Mouse (Mus musculus): ENCODE results near the gene Lmtk2. TPM values are rescaled to one million over a fixed set of nuclear protein-coding genes. Genes with fewer than 3 reads are reported as not detected.

The Lmtk2 gene
- polyA plus RNA-seq, 1 experiment from 2014 or later, result 7.1 TPM

- no peak overlapping the region for H3K4me3 ChIP-seq
- 29% methylated on average over 11 of the region's 11 CpGs for WGBS
- no peak overlapping the region for H3K27ac ChIP-seq (replicated peaks)
- H3K9me3 ChIP-seq, result no peaks in the 10 kb centered on the region
- no peak overlapping the region for H3K9ac ChIP-seq
- no peaks in the 10 kb centered on the region for H3K27me3 ChIP-seq
- ATAC-seq (ENCODE audit: low read depth), result no peak
- H3K36me3 ChIP-seq, result no peaks in the 10 kb centered on the region
- peaks cover 27% of the 10 kb centered on the region for H3K4me1 ChIP-seq (replicated peaks)
- no peak overlapping the region for H3K4me2 ChIP-seq
Observed at GRCm38 (mm10) chr5:144226220-144226619, 126.0 kb downstream of the Lmtk2 start.

DNA sequence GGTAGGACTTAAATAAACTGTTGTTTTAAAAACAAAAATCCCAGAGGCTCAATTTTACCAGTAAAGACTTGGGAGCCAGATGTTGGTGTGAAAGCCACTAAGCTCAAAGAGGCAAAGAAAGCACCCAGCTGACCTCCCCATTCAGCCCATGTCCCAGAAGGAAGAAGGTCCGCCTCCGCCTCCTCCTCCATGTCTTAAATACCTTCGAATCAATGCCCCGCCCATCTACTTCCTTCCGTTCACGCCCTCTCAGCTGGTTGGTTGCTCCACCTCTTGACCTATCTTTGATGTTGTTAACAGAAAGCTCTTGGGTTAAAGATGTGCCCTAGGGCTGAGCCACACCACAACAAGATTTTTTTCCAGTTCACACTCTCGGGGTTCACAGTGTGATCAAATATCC lies 130.0 kb downstream of the Lmtk2 start:
- Histone ChIP-seq H3K4me1 (replicated peaks) (no peaks in the 10 kb centered on the region), H3K27me3 (no peaks in the 10 kb centered on the region), H3K27ac (replicated peaks) (no peak overlapping the region), H3K9me3 (no peaks in the 10 kb centered on the region), H3K9ac (no peak overlapping the region), H3K4me2 (no peak overlapping the region), H3K4me3 (no peak overlapping the region), H3K36me3 (no peaks in the 10 kb centered on the region)
- WGBS, result 90% methylated on average over 7 of the region's 7 CpGs
- ATAC-seq (ENCODE audit: low read depth), result no peak

GRCm38 (mm10) chr5:144231410-144231809 lies 131.2 kb downstream of the Lmtk2 start:
- Histone ChIP-seq H3K9me3 (no peaks in the 10 kb centered on the region), H3K9ac (no peak overlapping the region), H3K4me3 (no peak overlapping the region), H3K4me2 (no peak overlapping the region), H3K4me1 (replicated peaks) (no peaks in the 10 kb centered on the region), H3K27ac (replicated peaks) (no peak overlapping the region), H3K27me3 (no peaks in the 10 kb centered on the region), H3K36me3 (no peaks in the 10 kb centered on the region)
- 83% methylated on average over 1 of the region's 1 CpGs for WGBS
- no peak for ATAC-seq (ENCODE audit: low read depth)

DNA sequence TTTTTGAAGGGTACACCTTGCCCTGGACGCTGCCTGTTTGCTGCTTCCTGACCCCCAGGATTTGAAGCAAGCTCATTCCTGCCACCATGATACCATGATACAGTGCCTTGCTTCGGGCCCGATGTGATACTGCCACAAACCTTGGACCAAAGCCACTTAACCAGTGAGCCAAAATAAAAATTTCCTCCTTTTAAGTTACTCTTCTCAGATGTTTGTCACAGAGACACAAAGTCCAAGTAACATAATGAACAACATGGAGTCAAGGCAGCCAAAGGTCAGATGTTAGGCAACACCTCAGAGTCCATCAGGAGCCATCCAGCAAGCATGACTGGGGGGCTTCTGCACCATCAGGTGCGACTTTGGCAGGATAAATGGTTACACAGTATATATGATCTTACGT lies 132.3 kb downstream of the Lmtk2 start:
- no peak for ATAC-seq (ENCODE audit: low read depth)
- no peaks in the 10 kb centered on the region for H3K4me1 ChIP-seq (replicated peaks)
- no peaks in the 10 kb centered on the region for H3K27me3 ChIP-seq
- no peaks in the 10 kb centered on the region for H3K9me3 ChIP-seq
- H3K4me2 ChIP-seq, result no peak overlapping the region
- 84% methylated on average over 5 of the region's 5 CpGs for WGBS
- no peak overlapping the region for H3K4me3 ChIP-seq
- H3K36me3 ChIP-seq, result no peaks in the 10 kb centered on the region
- no peak overlapping the region for H3K27ac ChIP-seq (replicated peaks)
- H3K9ac ChIP-seq, result no peak overlapping the region

GRCm38 (mm10) chr5:144234222-144234621 lies 134.0 kb downstream of the Lmtk2 start:
- Histone ChIP-seq H3K36me3 (no peaks in the 10 kb centered on the region), H3K27me3 (no peaks in the 10 kb centered on the region), H3K4me2 (no peak overlapping the region), H3K27ac (replicated peaks) (no peak overlapping the region), H3K4me3 (no peak overlapping the region), H3K9ac (no peak overlapping the region), H3K9me3 (no peaks in the 10 kb centered on the region), H3K4me1 (replicated peaks) (no peaks in the 10 kb centered on the region)
- 81% methylated on average over 6 of the region's 6 CpGs for WGBS
- no peak for ATAC-seq (ENCODE audit: low read depth)

- H3K27ac ChIP-seq (replicated peaks), result no peak overlapping the region
- H3K36me3 ChIP-seq, result no peaks in the 10 kb centered on the region
- 82% methylated on average over 7 of the region's 7 CpGs for WGBS
- no peak overlapping the region for H3K9ac ChIP-seq
- H3K4me3 ChIP-seq, result no peak overlapping the region
- H3K9me3 ChIP-seq, result no peaks in the 10 kb centered on the region
- no peaks in the 10 kb centered on the region for H3K27me3 ChIP-seq
- H3K4me1 ChIP-seq (replicated peaks), result no peaks in the 10 kb centered on the region
- no peak overlapping the region for H3K4me2 ChIP-seq
- ATAC-seq (ENCODE audit: low read depth), result no peak
Observed at GRCm38 (mm10) chr5:144234714-144235113, 134.5 kb downstream of the Lmtk2 start.

Other genes with a start within 250 kb of the Lmtk2 start
- gene Ankrd61, start 202.8 kb upstream of the Lmtk2 start, polyA plus RNA-seq (2015; fragmentation: Nextera tagmentation; extraction: Ambion mirVana), result 0.13 and 0.22 TPM in 2 replicates
- 80.4 and 92.9 TPM in 2 replicates for gene Aimp2, start 190.6 kb upstream of the Lmtk2 start, polyA plus RNA-seq (2015; fragmentation: Nextera tagmentation; extraction: Ambion mirVana)
- 25.0 and 29.4 TPM in 2 replicates for gene Pms2, start 190.5 kb upstream of the Lmtk2 start, polyA plus RNA-seq (2015; fragmentation: Nextera tagmentation; extraction: Ambion mirVana)
- 2.5 TPM in 2 replicates for gene Gm42421, start 172.3 kb upstream of the Lmtk2 start, polyA plus RNA-seq (2015; fragmentation: Nextera tagmentation; extraction: Ambion mirVana)
- 2.9 and 3.4 TPM in 2 replicates for gene Rsph10b, start 167.4 kb upstream of the Lmtk2 start, polyA plus RNA-seq (2015; fragmentation: Nextera tagmentation; extraction: Ambion mirVana)
- 88.9 and 89.9 TPM in 2 replicates for gene Ccz1, start 85.6 kb upstream of the Lmtk2 start, polyA plus RNA-seq (2015; fragmentation: Nextera tagmentation; extraction: Ambion mirVana)
- gene Ocm, start 73.8 kb upstream of the Lmtk2 start, polyA plus RNA-seq (2015; fragmentation: Nextera tagmentation; extraction: Ambion mirVana), result not detected in 2 replicates
- gene Bhlha15, start 89.8 kb downstream of the Lmtk2 start, polyA plus RNA-seq (2015; fragmentation: Nextera tagmentation; extraction: Ambion mirVana), result 0.19 and 0.21 TPM in 2 replicates
- gene Tecpr1, start 123.2 kb downstream of the Lmtk2 start, polyA plus RNA-seq (2015; fragmentation: Nextera tagmentation; extraction: Ambion mirVana), result 41.5 TPM in 2 replicates
- gene Bri3, start 144.0 kb downstream of the Lmtk2 start, polyA plus RNA-seq (2015; fragmentation: Nextera tagmentation; extraction: Ambion mirVana), result 108 and 132 TPM in 2 replicates

All from neural tube, embryonic 13.5 days (tissue).